Mouse (Mus musculus): ENCODE data around the gene Tspan14.

- TF ChIP-seq CTCF (conservative IDR thresholded peaks at IDR 0.05; ENCODE audit: low read length) (no peak), POU5F1 (IDR thresholded peaks at IDR 0.05; ENCODE audit: borderline replicate concordance, low read length) (no peak)
Measured at GRCm38 (mm10) chr14:40908763-40909162, 57.8 kb downstream of the Tspan14 start.
